Mouse (Mus musculus) liver, postnatal 0 days (tissue): Measurements from ENCODE around the gene Hrh2. TPM values are rescaled to one million over a fixed set of nuclear protein-coding genes. Genes with fewer than 3 reads are reported as not detected.

ENCODE experiments used
- ATAC-seq: fragments of 200-750 bp; cut with Nextera tagmentation; 2 replicates; pipeline ENCODE4 v1.8.0; 2017; ENCODE audit warnings: mild to moderate bottlenecking, moderate library complexity
- DNase-seq: peaks from one replicate; pipeline ENCODE4 v3.0.0-alpha.2; 2016
- H3K27ac ChIP-seq: fragments of 300-500 bp; sonication (generic); 2 replicates; pipeline ENCODE4 v1.5.1; 2014; ENCODE audit warnings: antibody characterized with exemption, moderate library complexity, mild to moderate bottlenecking, low read depth
- H3K27me3 ChIP-seq: fragments of 300-500 bp; sonication (generic); 2 replicates; pipeline ENCODE4 v1.6.1; 2014; ENCODE audit warnings: low read length, control low read depth, mixed read lengths; ENCODE audit not compliant: insufficient read depth
- H3K36me3 ChIP-seq: fragments of 300-500 bp; sonication (generic); replicated peaks from 2 replicates; pipeline ENCODE4 v1.6.1; 2014; ENCODE audit warnings: mild to moderate bottlenecking, control low read depth, low read length, moderate library complexity, mixed read lengths; ENCODE audit not compliant: insufficient read depth
- H3K4me1 ChIP-seq: fragments of 300-500 bp; sonication (generic); 2 replicates; pipeline ENCODE4 v1.6.1; 2014; ENCODE audit warnings: antibody characterized with exemption, mild to moderate bottlenecking, control low read depth; ENCODE audit not compliant: insufficient read depth
- H3K4me2 ChIP-seq: fragments of 300-500 bp; sonication (generic); 2 replicates; pipeline ENCODE4 v1.6.1; 2014; ENCODE audit warnings: low read depth, mild to moderate bottlenecking, low read length, moderate library complexity, mixed read lengths
- H3K4me3 ChIP-seq: fragments of 300-500 bp; sonication (generic); 2 replicates; pipeline ENCODE4 v1.5.1; 2014; ENCODE audit warnings: low read depth, low read length
- H3K9ac ChIP-seq: fragments of 300-500 bp; sonication (generic); replicated peaks from 2 replicates; pipeline ENCODE4 v1.6.1; 2014; ENCODE audit warnings: mild to moderate bottlenecking, moderate library complexity
- H3K9me3 ChIP-seq: fragments of 300-500 bp; sonication (generic); 2 replicates; pipeline ENCODE4 v1.6.1; 2016; ENCODE audit warnings: mild to moderate bottlenecking, control low read depth, low read length, mixed read lengths
- CTCF ChIP-seq: sonication (generic); IDR thresholded peaks from 2 replicates; pipeline ENCODE4 v1.5.1; 2016; ENCODE audit warnings: antibody characterized with exemption, low read depth
- EP300 ChIP-seq: IDR thresholded peaks from 2 replicates; pipeline ENCODE4 v1.6.1; 2016; ENCODE audit warnings: antibody characterized with exemption, low read depth, mild to moderate bottlenecking
- WGBS: fragments of 180-500 bp; shearing (Covaris S2); extraction: QIAGEN DNeasy Blood & Tissue Kit; methylation state at CpG from one replicate; pipeline ENCODE4 v1.1.7; 2014; ENCODE audit not compliant: insufficient replicate concordance; 5-methylcytosine and 5-hydroxymethylcytosine counted together
- polyA plus RNA-seq: library from polyadenylated mRNA; unstranded; fragments of >200 nt; fragmentation: Nextera tagmentation; extraction: Ambion mirVana; gene quantifications from 2 replicates; pipeline ENCODE4 v1.2.1, GENCODE M21; 2015

Hrh2 gene
- polyA plus RNA-seq, 1 experiment from 2014 or later, result 0.26 TPM

- no peak overlapping the region for H3K27ac ChIP-seq
- DNase-seq, result no peak
- H3K9ac ChIP-seq, result no peak overlapping the region
- no peaks in the 10 kb centered on the region for H3K27me3 ChIP-seq
- no peak for ATAC-seq
- H3K4me3 ChIP-seq, result no peak overlapping the region
- TF ChIP-seq EP300, result no peak
- no peak for TF ChIP-seq CTCF
- 80% methylated on average over 10 of the region's 10 CpGs for WGBS
- H3K4me1 ChIP-seq, result no peaks in the 10 kb centered on the region
- H3K9me3 ChIP-seq, result no peaks in the 10 kb centered on the region
- no peaks in the 10 kb centered on the region for H3K36me3 ChIP-seq
- H3K4me2 ChIP-seq, result no peak overlapping the region
Measured at GRCm38 (mm10) chr13:54164462-54164861, 27.5 kb upstream of the Hrh2 start.

GRCm38 (mm10) chr13:54165066-54165465, 26.9 kb upstream of the Hrh2 start:
- no peaks in the 10 kb centered on the region for H3K9me3 ChIP-seq
- ATAC-seq, result no peak
- 73% methylated on average over 6 of the region's 6 CpGs for WGBS

GRCm38 (mm10) chr13:54165765-54166164, 26.2 kb upstream of the Hrh2 start:
- DNase-seq (no peak), ATAC-seq (no peak)
- TF ChIP-seq CTCF (no peak), EP300 (no peak)
- Histone ChIP-seq H3K9ac (no peak overlapping the region), H3K36me3 (no peaks in the 10 kb centered on the region), H3K9me3 (no peaks in the 10 kb centered on the region), H3K4me1 (no peaks in the 10 kb centered on the region), H3K4me3 (no peak overlapping the region), H3K27ac (no peak overlapping the region), H3K27me3 (no peaks in the 10 kb centered on the region), H3K4me2 (no peak overlapping the region)
- 79% methylated on average over 6 of the region's 6 CpGs for WGBS

More at GRCm38 (mm10) chr13:54165066-54165465, 26.9 kb upstream of the Hrh2 start:
- no peak overlapping the region for H3K9ac ChIP-seq
- H3K27ac ChIP-seq, result no peak overlapping the region
- H3K36me3 ChIP-seq, result no peaks in the 10 kb centered on the region
- no peak overlapping the region for H3K4me3 ChIP-seq
- TF ChIP-seq EP300, result no peak
- TF ChIP-seq CTCF, result no peak
- no peaks in the 10 kb centered on the region for H3K27me3 ChIP-seq
- DNase-seq, result no peak
- no peak overlapping the region for H3K4me2 ChIP-seq
- no peaks in the 10 kb centered on the region for H3K4me1 ChIP-seq

- WGBS, result 65% methylated on average over 2 of the region's 2 CpGs
- no peak for TF ChIP-seq EP300
- no peak for TF ChIP-seq CTCF
- no peaks in the 10 kb centered on the region for H3K27me3 ChIP-seq
Measured at GRCm38 (mm10) chr13:54167036-54167435, 24.9 kb upstream of the Hrh2 start.

GRCm38 (mm10) chr13:54168675-54169074, 23.3 kb upstream of the Hrh2 start:
- H3K4me1 ChIP-seq, result no peaks in the 10 kb centered on the region
- ATAC-seq, result no peak
- H3K27ac ChIP-seq, result no peak overlapping the region
- H3K9me3 ChIP-seq, result no peaks in the 10 kb centered on the region
- H3K27me3 ChIP-seq, result no peaks in the 10 kb centered on the region
- H3K9ac ChIP-seq, result no peak overlapping the region
- DNase-seq, result no peak
- no peaks in the 10 kb centered on the region for H3K36me3 ChIP-seq
- H3K4me3 ChIP-seq, result no peak overlapping the region
- 84% methylated on average over 8 of the region's 8 CpGs for WGBS
- TF ChIP-seq EP300, result no peak
- TF ChIP-seq CTCF, result no peak
- no peak overlapping the region for H3K4me2 ChIP-seq

More at GRCm38 (mm10) chr13:54167036-54167435, 24.9 kb upstream of the Hrh2 start:
- H3K27ac ChIP-seq, result no peak overlapping the region
- no peaks in the 10 kb centered on the region for H3K36me3 ChIP-seq
- H3K4me1 ChIP-seq, result no peaks in the 10 kb centered on the region
- no peaks in the 10 kb centered on the region for H3K9me3 ChIP-seq
- DNase-seq (no peak), ATAC-seq (no peak)
- no peak overlapping the region for H3K4me2 ChIP-seq
- H3K4me3 ChIP-seq, result no peak overlapping the region
- H3K9ac ChIP-seq, result no peak overlapping the region

GRCm38 (mm10) chr13:54170288-54170687, 21.6 kb upstream of the Hrh2 start:
- WGBS, result 71% methylated on average over 6 of the region's 6 CpGs
- no peak overlapping the region for H3K4me3 ChIP-seq
- TF ChIP-seq EP300 (no peak), CTCF (no peak)
- ATAC-seq (no peak), DNase-seq (no peak)
- H3K27ac ChIP-seq, result no peak overlapping the region
- H3K4me1 ChIP-seq, result no peaks in the 10 kb centered on the region
- H3K9me3 ChIP-seq, result no peaks in the 10 kb centered on the region
- H3K9ac ChIP-seq, result no peak overlapping the region
- H3K27me3 ChIP-seq, result no peaks in the 10 kb centered on the region
- no peaks in the 10 kb centered on the region for H3K36me3 ChIP-seq
- no peak overlapping the region for H3K4me2 ChIP-seq

- Histone ChIP-seq H3K4me2 (no peak overlapping the region), H3K9ac (no peak overlapping the region), H3K4me1 (no peaks in the 10 kb centered on the region), H3K4me3 (no peak overlapping the region), H3K27ac (no peak overlapping the region), H3K9me3 (no peaks in the 10 kb centered on the region), H3K27me3 (no peaks in the 10 kb centered on the region), H3K36me3 (no peaks in the 10 kb centered on the region)
- ATAC-seq (no peak), DNase-seq (no peak)
- TF ChIP-seq CTCF (no peak), EP300 (no peak)
- 74% methylated on average over 10 of the region's 10 CpGs for whole genome bisulfite sequencing
Measured at GRCm38 (mm10) chr13:54171346-54171745, 20.6 kb upstream of the Hrh2 start.
